Mouse (Mus musculus): ENCODE data around the gene Crtc1. TPM values are rescaled to one million over a fixed set of nuclear protein-coding genes. Genes with fewer than 3 reads are reported as not detected.

Gene Crtc1
- polyA plus RNA-seq, 2 experiments = 2.9 to 3.9 TPM

- Histone ChIP-seq H3K4me1 (replicated peaks; ENCODE audit: control insufficient read depth in 2 of 2, insufficient read depth in 2 of 2, low read length in 1 of 2) (peaks cover 21 to 35% of the 10 kb centered on the region in 2 experiments), H3K27ac (no peak overlapping the region), H3K36me3 (replicated peaks; ENCODE audit: control insufficient read depth, insufficient read depth, low read depth) (no peaks in the 10 kb centered on the region)
Observed at GRCm38 (mm10) chr8:70441565-70441964, 2.2 kb upstream of the Crtc1 start.

GRCm38 (mm10) chr8:70440246-70440645 lies 867 bp upstream of the Crtc1 start:
- Histone ChIP-seq H3K9ac (replicated peaks) (peak overlapping the region; percentile 58; the same call in 1 of the 2 replicates), H3K4me1 (replicated peaks; ENCODE audit: control insufficient read depth in 2 of 2, insufficient read depth in 2 of 2, low read length in 1 of 2) (peaks cover 21 to 35% of the 10 kb centered on the region in 2 experiments), H3K27ac (peak overlapping the region; percentile 32; the same call in 1 of the 2 replicates), H3K4me3 (ENCODE audit: insufficient read depth in 1 of 2, low read depth in 2 of 2, low read length in 2 of 2) (peak overlapping the region in 1 of 2 experiments; percentile 64; a peak in 1 of 4 replicates), H3K4me2 (ENCODE audit: low read depth) (peak overlapping the region; percentile 89), H3K36me3 (replicated peaks; ENCODE audit: control insufficient read depth, insufficient read depth, low read depth) (no peaks in the 10 kb centered on the region), H3K27me3 (ENCODE audit: control insufficient read depth, insufficient read depth, low read length) (no peaks in the 10 kb centered on the region), H3K9me3 (ENCODE audit: control insufficient read depth, low read length) (no peaks in the 10 kb centered on the region)
- whole genome bisulfite sequencing (ENCODE audit: insufficient replicate concordance) = 57% methylated on average over 3 of the region's 3 CpGs
- no peak for ATAC-seq (ENCODE audit: insufficient read depth)
- TF ChIP-seq CTCF (IDR thresholded peaks at IDR 0.05; ENCODE audit: low read depth) (peak; percentile 32), EP300 (IDR thresholded peaks at IDR 0.05; ENCODE audit: low read depth) (no peak)
- no peak for DNase-seq (ENCODE audit: low read depth in 3 of 3, low spot score in 3 of 3)

More at GRCm38 (mm10) chr8:70441565-70441964, 2.2 kb upstream of the Crtc1 start:
- no peak overlapping the region for H3K4me3 ChIP-seq (ENCODE audit: insufficient read depth in 1 of 2, low read depth in 2 of 2, low read length in 2 of 2)
- no peak overlapping the region for H3K9ac ChIP-seq (replicated peaks)
- no peaks in the 10 kb centered on the region for H3K27me3 ChIP-seq (ENCODE audit: control insufficient read depth, insufficient read depth, low read length)
- ATAC-seq (ENCODE audit: insufficient read depth) (no peak), DNase-seq (ENCODE audit: low read depth in 3 of 3, low spot score in 3 of 3) (no peak)
- no peak for TF ChIP-seq CTCF (IDR thresholded peaks at IDR 0.05; ENCODE audit: low read depth)
- TF ChIP-seq EP300 (IDR thresholded peaks at IDR 0.05; ENCODE audit: low read depth) = no peak
- H3K4me2 ChIP-seq (ENCODE audit: low read depth) = no peak overlapping the region
- 65% methylated on average over 3 of the region's 3 CpGs for WGBS (ENCODE audit: insufficient replicate concordance)
- H3K9me3 ChIP-seq (ENCODE audit: control insufficient read depth, low read length) = no peaks in the 10 kb centered on the region

DNA sequence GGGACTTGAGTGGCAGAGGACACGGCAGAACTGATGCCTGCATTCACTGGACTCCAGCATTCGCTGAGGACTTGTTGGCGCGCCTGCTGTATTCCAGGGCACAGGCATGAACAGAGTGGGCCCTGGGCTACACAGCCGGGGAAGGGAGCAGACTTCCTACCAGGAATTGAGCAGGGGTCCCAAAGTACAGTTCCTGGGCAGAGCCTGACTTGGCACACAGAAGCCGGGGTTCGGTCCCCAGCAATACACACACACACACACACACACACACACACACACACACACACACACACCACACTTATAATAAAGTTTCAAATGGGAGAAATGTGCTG lies 435 bp upstream of the Crtc1 start:
- WGBS (ENCODE audit: insufficient replicate concordance) = 3% methylated on average over 7 of the region's 7 CpGs
- ATAC-seq (ENCODE audit: insufficient read depth) (no peak), DNase-seq (ENCODE audit: low read depth in 3 of 3, low spot score in 3 of 3) (no peak)
- TF ChIP-seq CTCF (IDR thresholded peaks at IDR 0.05; ENCODE audit: low read depth) = no peak
- TF ChIP-seq EP300 (IDR thresholded peaks at IDR 0.05; ENCODE audit: low read depth) = no peak
- peak overlapping the region; percentile 89 for H3K4me2 ChIP-seq (ENCODE audit: low read depth)
- H3K9ac ChIP-seq (replicated peaks) = peak overlapping the region; percentile 58
- H3K4me1 ChIP-seq (replicated peaks; ENCODE audit: control insufficient read depth in 2 of 2, insufficient read depth in 2 of 2, low read length in 1 of 2) = peaks cover 21 to 35% of the 10 kb centered on the region in 2 experiments
- peak overlapping the region; percentile 64 for H3K4me3 ChIP-seq (ENCODE audit: insufficient read depth in 1 of 2, low read depth in 2 of 2, low read length in 2 of 2)
- H3K36me3 ChIP-seq (replicated peaks; ENCODE audit: control insufficient read depth, insufficient read depth, low read depth) = no peaks in the 10 kb centered on the region
- peak overlapping the region; percentile 32 for H3K27ac ChIP-seq
- no peaks in the 10 kb centered on the region for H3K27me3 ChIP-seq (ENCODE audit: control insufficient read depth, insufficient read depth, low read length)
- H3K9me3 ChIP-seq (ENCODE audit: control insufficient read depth, low read length) = no peaks in the 10 kb centered on the region

GRCm38 (mm10) chr8:70438423-70438822 lies 956 bp downstream of the Crtc1 start:
- Histone ChIP-seq H3K9me3 (ENCODE audit: control insufficient read depth, low read length) (no peaks in the 10 kb centered on the region), H3K4me2 (ENCODE audit: low read depth) (peak overlapping the region; percentile 89), H3K9ac (replicated peaks) (no peak overlapping the region; the same call in 1 of the 2 replicates), H3K36me3 (replicated peaks; ENCODE audit: control insufficient read depth, insufficient read depth, low read depth) (no peaks in the 10 kb centered on the region), H3K27me3 (ENCODE audit: control insufficient read depth, insufficient read depth, low read length) (no peaks in the 10 kb centered on the region), H3K4me1 (replicated peaks; ENCODE audit: control insufficient read depth in 2 of 2, insufficient read depth in 2 of 2, low read length in 1 of 2) (peaks cover 15 to 23% of the 10 kb centered on the region in 2 experiments), H3K27ac (no peak overlapping the region), H3K4me3 (ENCODE audit: insufficient read depth in 1 of 2, low read depth in 2 of 2, low read length in 2 of 2) (peak overlapping the region; percentile 64 to 78; a peak in 3 of 4 replicates)
- 77% methylated on average over 2 of the region's 2 CpGs for WGBS (ENCODE audit: insufficient replicate concordance)
- no peak for DNase-seq (ENCODE audit: low read depth in 3 of 3, low spot score in 3 of 3)
- ATAC-seq (ENCODE audit: insufficient read depth) = no peak
- TF ChIP-seq CTCF (IDR thresholded peaks at IDR 0.05; ENCODE audit: low read depth) = no peak

- H3K36me3 ChIP-seq (replicated peaks; ENCODE audit: control insufficient read depth, insufficient read depth, low read depth) = no peaks in the 10 kb centered on the region
- WGBS (ENCODE audit: insufficient replicate concordance) = 80% methylated on average over 5 of the region's 5 CpGs
Observed at GRCm38 (mm10) chr8:70435156-70435555, 4.2 kb downstream of the Crtc1 start.

More at GRCm38 (mm10) chr8:70435156-70435555, 4.2 kb downstream of the Crtc1 start:
- DNase-seq (ENCODE audit: low read depth in 3 of 3, low spot score in 3 of 3) = no peak
- no peak overlapping the region for H3K9ac ChIP-seq (replicated peaks)
- ATAC-seq (ENCODE audit: insufficient read depth) = no peak
- H3K27me3 ChIP-seq (ENCODE audit: control insufficient read depth, insufficient read depth, low read length) = no peaks in the 10 kb centered on the region
- no peak overlapping the region for H3K27ac ChIP-seq
- H3K4me2 ChIP-seq (ENCODE audit: low read depth) = no peak overlapping the region
- no peaks in the 10 kb centered on the region for H3K9me3 ChIP-seq (ENCODE audit: control insufficient read depth, low read length)
- no peak for TF ChIP-seq EP300 (IDR thresholded peaks at IDR 0.05; ENCODE audit: low read depth)
- TF ChIP-seq CTCF (IDR thresholded peaks at IDR 0.05; ENCODE audit: low read depth) = no peak
- H3K4me3 ChIP-seq (ENCODE audit: insufficient read depth in 1 of 2, low read depth in 2 of 2, low read length in 2 of 2) = no peak overlapping the region
- peaks cover 8 to 17% of the 10 kb centered on the region in 2 experiments for H3K4me1 ChIP-seq (replicated peaks; ENCODE audit: control insufficient read depth in 2 of 2, insufficient read depth in 2 of 2, low read length in 1 of 2)

Data from liver, embryonic 14.5 days (tissue).